ENCODE assay signal across 26 mouse cellular contexts in genomic region chr13:103056451-103056850, GRCm38 (mm10).
DNase-seq lines count a peak whose midpoint lies in the region; ATAC-seq and TF ChIP-seq lines count a peak whose summit lies in the region.
"Had no signal": no experiment of that assay in that cellular context is flagged by ENCODE, and none has a peak within 500 bp of the region (broad histone marks: within the 10 kb centered on the region; RNA-seq: fewer than 3 reads in every experiment).

No protein-coding gene starts in this region.

- H3K9ac ChIP-seq in heart, postnatal 0 days (replicated peaks; ENCODE audit: low read depth, low read length), result no peak overlapping the region
- H3K9ac ChIP-seq: embryonic facial prominence, embryonic 12.5 days; forebrain, embryonic 12.5 days; forebrain, embryonic 15.5 days; hindbrain, embryonic 14.5 days had no signal

- H3K4me3 ChIP-seq in heart, postnatal 0 days (ENCODE audit: low read depth, low read length), result no peak overlapping the region
- no peak overlapping the region for H3K4me3 ChIP-seq in heart, embryonic 10.5 days
- H3K4me3 ChIP-seq: embryonic facial prominence, embryonic 12.5 days; erythroblast, embryonic 14.5 days; forebrain, embryonic 12.5 days; forebrain, embryonic 15.5 days; gastrocnemius, adult 2 months; heart, adult 2 months had no signal

- no peak for ATAC-seq in heart, postnatal 0 days (ENCODE audit: insufficient read depth, low read depth)
- no peak for ATAC-seq in activated CD4-positive, CD25-positive, alpha-beta regulatory T cell, adult 4 months
- ATAC-seq: CD4-positive, CD25-positive, alpha-beta regulatory T cell, adult 4 months; forebrain, embryonic 15.5 days; hindbrain, postnatal 0 days; inflammation-experienced regulatory T-cells, adult 6 months; intestine, embryonic 16.5 days had no signal

- no peaks in the 10 kb centered on the region; the same call in 1 of the 2 replicates for H3K4me1 ChIP-seq in heart, postnatal 0 days (ENCODE audit: control insufficient read depth, insufficient read depth)
- H3K4me1 ChIP-seq in heart, embryonic 10.5 days, result peaks cover 12% of the 10 kb centered on the region
- H3K4me1 ChIP-seq: embryonic facial prominence, embryonic 12.5 days; forebrain, embryonic 15.5 days had no signal

- H3K9me3 ChIP-seq in heart, postnatal 0 days (replicated peaks; ENCODE audit: control insufficient read depth, low read length), result no peaks in the 10 kb centered on the region
- H3K9me3 ChIP-seq in heart, embryonic 10.5 days, result no peaks in the 10 kb centered on the region
- H3K9me3 ChIP-seq: embryonic facial prominence, embryonic 12.5 days; forebrain, embryonic 12.5 days; forebrain, embryonic 15.5 days had no signal

- no peaks in the 10 kb centered on the region for H3K27me3 ChIP-seq in heart, postnatal 0 days (ENCODE audit: control insufficient read depth, insufficient read depth, low read length)
- no peaks in the 10 kb centered on the region for H3K27me3 ChIP-seq in heart, embryonic 10.5 days (ENCODE audit: insufficient read depth, poor library complexity, severe bottlenecking)
- H3K27me3 ChIP-seq: embryonic facial prominence, embryonic 12.5 days; forebrain, embryonic 12.5 days; forebrain, embryonic 15.5 days had no signal

- no peak for TF ChIP-seq CTCF in heart, postnatal 0 days (IDR thresholded peaks at IDR 0.05; ENCODE audit: low read depth)

- peak; percentile 79 for DNase-seq in heart, adult 11 months
- no peak for DNase-seq in heart, adult 9 months (ENCODE audit: low spot score in 2 of 2)
- DNase-seq in heart, postnatal 0 days (ENCODE audit: low spot score), result no peak
- no peak for DNase-seq in heart, embryonic 10.5 days (ENCODE audit: low spot score)
- DNase-seq in retina, embryonic 14.5 days (ENCODE audit: low spot score), result peak; percentile 62
- DNase-seq: adrenal gland, postnatal 10 days; adrenal gland, postnatal 36 days; cerebellum, adult 18-20 months; cerebellum, adult 9-10 months; cerebellum, postnatal 14 days; gastrocnemius, adult 2 months; gastrocnemius, postnatal 14 days; heart, adult 2 months; heart, postnatal 10 days; heart, postnatal 4 days; kidney, adult 18-20 months had no signal

- no peak for TF ChIP-seq EP300 in heart, postnatal 0 days (IDR thresholded peaks at IDR 0.05; ENCODE audit: low read depth)

- H3K27ac ChIP-seq in heart, postnatal 0 days (ENCODE audit: low read depth), result peak overlapping the region; percentile 15; the same call in 1 of the 2 replicates
- H3K27ac ChIP-seq in heart, embryonic 10.5 days, result no peak overlapping the region
- H3K27ac ChIP-seq: embryonic facial prominence, embryonic 12.5 days; forebrain, embryonic 12.5 days; forebrain, embryonic 15.5 days; gastrocnemius, adult 2 months; heart, adult 2 months; hindbrain, embryonic 14.5 days; hindbrain, postnatal 0 days had no signal

- H3K36me3 ChIP-seq in heart, postnatal 0 days (replicated peaks; ENCODE audit: control insufficient read depth, insufficient read depth, low read length), result no peaks in the 10 kb centered on the region
- no peaks in the 10 kb centered on the region for H3K36me3 ChIP-seq in heart, embryonic 10.5 days
- H3K36me3 ChIP-seq: embryonic facial prominence, embryonic 12.5 days; forebrain, embryonic 12.5 days; forebrain, embryonic 15.5 days had no signal

- 55% methylated on average over 10 of the region's 10 CpGs for WGBS in heart, postnatal 0 days
- 60% methylated on average over 10 of the region's 10 CpGs for WGBS in heart, embryonic 10.5 days

- no peak overlapping the region for H3K4me2 ChIP-seq in heart, postnatal 0 days (ENCODE audit: low read depth, low read length)
- H3K4me2 ChIP-seq: embryonic facial prominence, embryonic 12.5 days; forebrain, embryonic 12.5 days; forebrain, embryonic 15.5 days; hindbrain, embryonic 14.5 days had no signal

Comparison
In these comparisons a context has a peak if more than half of its experiments do, and no peak if none do; other contexts are left out.
1. DNase-seq: peak in heart, adult 11 months (single experiment) and retina, embryonic 14.5 days (single experiment); none in heart, adult 9 months (0 of 2), heart, postnatal 0 days (single experiment) and heart, embryonic 10.5 days (single experiment).